Mouse (Mus musculus) lung, embryonic 14.5 days (tissue): ENCODE measurements around the gene Pld1. TPM values are rescaled to one million over a fixed set of nuclear protein-coding genes. Genes with fewer than 3 reads are reported as not detected.

Experiments
- ATAC-seq: fragments of 200-750 bp; cut with Nextera tagmentation; 2 replicates; pipeline ENCODE4 v1.8.0; 2017; ENCODE audit warnings: mild to moderate bottlenecking, moderate TSS enrichment, moderate library complexity; ENCODE audit not compliant: insufficient read depth
- DNase-seq: peaks from one replicate; pipeline ENCODE4 v3.0.0-alpha.2; 2015
- H3K27ac ChIP-seq: fragments of 300-500 bp; sonication (generic); 2 replicates; pipeline ENCODE4 v1.5.1; 2014; ENCODE audit warnings: low read depth, mild to moderate bottlenecking, moderate library complexity
- H3K27me3 ChIP-seq: fragments of 300-500 bp; sonication (generic); 2 replicates; pipeline ENCODE4 v1.6.1; 2014; ENCODE audit warnings: low read length, control low read depth; ENCODE audit not compliant: insufficient read depth
- H3K36me3 ChIP-seq: fragments of 300-500 bp; sonication (generic); 2 replicates; pipeline ENCODE4 v1.6.1; 2014; ENCODE audit warnings: control low read depth; ENCODE audit not compliant: insufficient read depth
- H3K4me1 ChIP-seq: fragments of 300-500 bp; sonication (generic); 2 replicates; pipeline ENCODE4 v1.6.1; 2014; ENCODE audit warnings: antibody characterized with exemption, control low read depth; ENCODE audit not compliant: insufficient read depth
- H3K4me2 ChIP-seq: fragments of 300-500 bp; sonication (generic); 2 replicates; pipeline ENCODE4 v1.6.1; 2014; ENCODE audit warnings: mild to moderate bottlenecking
- H3K4me3 ChIP-seq: fragments of 300-500 bp; sonication (generic); 2 replicates; pipeline ENCODE4 v1.5.1; 2014; ENCODE audit warnings: low read depth, low read length
- H3K9ac ChIP-seq: fragments of 300-500 bp; sonication (generic); 2 replicates; pipeline ENCODE4 v1.6.1; 2014
- H3K9me3 ChIP-seq: fragments of 300-500 bp; sonication (generic); 2 replicates; pipeline ENCODE4 v1.6.1; 2016; ENCODE audit warnings: low read depth, low read length, control low read depth
- CTCF ChIP-seq: IDR thresholded peaks from 2 replicates; pipeline ENCODE4 v1.5.1; 2016; ENCODE audit warnings: antibody characterized with exemption, low read depth
- WGBS: fragments of 180-500 bp; shearing (Covaris S2); extraction: QIAGEN DNeasy Blood & Tissue Kit; methylation state at CpG from one replicate; pipeline ENCODE4 v1.1.7; 2014; 5-methylcytosine and 5-hydroxymethylcytosine counted together
- polyA plus RNA-seq: library from polyadenylated mRNA; unstranded; fragments of >200 nt; fragmentation: Nextera tagmentation; extraction: Ambion mirVana; gene quantifications from 2 replicates; pipeline ENCODE4 v1.2.1, GENCODE M21; 2014

The Pld1 gene
- polyA plus RNA-seq, 1 experiment from 2014 or later: 6.4 TPM

- no peak overlapping the region for H3K4me3 ChIP-seq
- no peaks in the 10 kb centered on the region for H3K36me3 ChIP-seq
- no peaks in the 10 kb centered on the region for H3K4me1 ChIP-seq
- no peak overlapping the region for H3K9ac ChIP-seq
- no peak for TF ChIP-seq CTCF
- no peaks in the 10 kb centered on the region for H3K9me3 ChIP-seq
- H3K4me2 ChIP-seq: no peak overlapping the region
- DNase-seq: no peak
- H3K27me3 ChIP-seq: no peaks in the 10 kb centered on the region
- no peak for ATAC-seq
- H3K27ac ChIP-seq: no peak overlapping the region
- 68% methylated on average over 2 of the region's 2 CpGs for WGBS
Measured at GRCm38 (mm10) chr3:28084281-28084680, 145.8 kb downstream of the Pld1 start.

GRCm38 (mm10) chr3:28091296-28091695 is 152.8 kb downstream of the Pld1 start:
- ATAC-seq (no peak), DNase-seq (no peak)
- WGBS: 65% methylated on average over 1 of the region's 1 CpGs
- H3K4me2 ChIP-seq: no peak overlapping the region
- no peaks in the 10 kb centered on the region for H3K9me3 ChIP-seq
- H3K4me1 ChIP-seq: no peaks in the 10 kb centered on the region
- no peaks in the 10 kb centered on the region for H3K27me3 ChIP-seq
- no peak overlapping the region for H3K4me3 ChIP-seq
- no peak for TF ChIP-seq CTCF
- H3K36me3 ChIP-seq: no peaks in the 10 kb centered on the region
- no peak overlapping the region for H3K9ac ChIP-seq
- no peak overlapping the region for H3K27ac ChIP-seq

DNA sequence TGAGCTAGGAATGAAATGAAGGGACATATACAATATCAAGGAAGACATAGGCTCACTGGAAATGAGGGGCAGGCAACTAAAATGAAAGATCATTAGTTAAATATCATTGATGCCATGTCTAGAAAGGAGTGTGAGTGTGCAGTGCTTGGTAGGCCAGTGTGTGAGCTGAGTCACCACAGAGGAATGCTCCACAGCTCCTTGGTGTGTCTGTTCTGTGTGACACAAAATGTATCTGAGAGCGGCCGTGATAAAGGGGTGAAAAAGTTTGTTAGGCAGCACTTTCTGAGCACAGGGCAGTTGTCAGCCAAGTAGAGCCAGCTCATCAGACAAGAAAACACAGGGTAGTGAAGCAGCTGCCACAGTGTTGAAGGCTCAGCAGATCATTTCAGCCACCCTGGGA is 153.2 kb downstream of the Pld1 start:
- Histone ChIP-seq H3K9me3 (no peaks in the 10 kb centered on the region), H3K36me3 (no peaks in the 10 kb centered on the region), H3K27ac (no peak overlapping the region), H3K27me3 (no peaks in the 10 kb centered on the region), H3K4me3 (no peak overlapping the region), H3K9ac (no peak overlapping the region), H3K4me1 (no peaks in the 10 kb centered on the region), H3K4me2 (no peak overlapping the region)
- no peak for ATAC-seq
- WGBS: 72% methylated on average over 2 of the region's 2 CpGs
- no peak for TF ChIP-seq CTCF
- DNase-seq: no peak

- 74% methylated on average over 9 of the region's 9 CpGs for WGBS
- no peak for TF ChIP-seq CTCF
- H3K4me1 ChIP-seq: no peaks in the 10 kb centered on the region
Measured at GRCm38 (mm10) chr3:28093684-28094302, 155.3 kb downstream of the Pld1 start.

DNA sequence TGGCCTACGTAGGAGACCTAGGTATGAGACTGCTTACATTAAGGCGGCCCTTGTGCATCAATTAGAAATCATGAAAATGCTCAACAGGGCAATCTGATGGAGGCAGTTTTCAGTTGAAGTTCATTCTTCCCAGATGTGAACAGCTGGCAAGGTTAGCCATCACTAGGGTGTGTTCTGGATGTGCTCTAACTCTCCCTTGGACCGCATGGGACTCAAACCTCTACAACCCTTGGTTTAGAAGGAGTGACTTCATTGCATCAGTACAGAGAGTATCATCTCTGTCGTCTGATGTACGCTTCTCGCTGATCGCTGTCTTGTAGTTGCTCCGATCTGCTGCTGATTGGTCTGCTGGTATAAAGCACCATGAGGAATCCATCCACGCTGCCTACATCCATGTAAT is 157.0 kb downstream of the Pld1 start:
- no peak overlapping the region for H3K9ac ChIP-seq
- H3K36me3 ChIP-seq: no peaks in the 10 kb centered on the region
- H3K4me1 ChIP-seq: no peaks in the 10 kb centered on the region
- no peak for TF ChIP-seq CTCF
- H3K4me2 ChIP-seq: no peak overlapping the region
- ATAC-seq (no peak), DNase-seq (no peak)
- no peaks in the 10 kb centered on the region for H3K27me3 ChIP-seq
- WGBS: 91% methylated on average over 9 of the region's 9 CpGs
- no peak overlapping the region for H3K27ac ChIP-seq
- H3K9me3 ChIP-seq: no peaks in the 10 kb centered on the region
- no peak overlapping the region for H3K4me3 ChIP-seq

More at GRCm38 (mm10) chr3:28093684-28094302, 155.3 kb downstream of the Pld1 start:
- Histone ChIP-seq H3K9ac (no peak overlapping the region), H3K9me3 (no peaks in the 10 kb centered on the region), H3K4me3 (no peak overlapping the region), H3K4me2 (no peak overlapping the region), H3K27me3 (no peaks in the 10 kb centered on the region), H3K36me3 (no peaks in the 10 kb centered on the region), H3K27ac (no peak overlapping the region)
- DNase-seq (no peak), ATAC-seq (no peak)

DNA sequence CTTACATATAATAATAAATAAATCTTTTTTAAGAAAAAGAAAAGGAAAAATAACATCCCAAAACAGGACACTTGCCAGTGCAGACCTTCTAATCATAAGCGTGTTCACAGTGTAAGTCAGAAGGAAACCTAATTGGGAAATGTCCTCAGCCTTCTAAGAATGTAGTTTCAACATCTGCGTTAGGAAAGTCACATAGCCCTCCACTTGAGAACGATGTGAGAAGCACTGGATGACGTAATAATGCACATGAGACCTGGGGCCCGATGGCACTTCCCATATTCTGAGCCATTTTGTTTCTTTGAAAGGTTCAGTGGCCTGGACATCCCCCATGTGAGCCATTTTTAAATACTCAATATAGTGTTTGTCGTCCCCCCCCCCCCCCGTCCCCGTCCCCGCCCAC is 160.7 kb downstream of the Pld1 start:
- Histone ChIP-seq H3K4me1 (no peaks in the 10 kb centered on the region), H3K9ac (no peak overlapping the region), H3K4me2 (no peak overlapping the region), H3K4me3 (no peak overlapping the region), H3K36me3 (no peaks in the 10 kb centered on the region), H3K27me3 (no peaks in the 10 kb centered on the region), H3K27ac (no peak overlapping the region), H3K9me3 (no peaks in the 10 kb centered on the region)
- ATAC-seq (no peak), DNase-seq (no peak)
- 80% methylated on average over 9 of the region's 9 CpGs for WGBS
- no peak for TF ChIP-seq CTCF

- no peak overlapping the region for H3K27ac ChIP-seq
- ATAC-seq: no peak
- no peak for DNase-seq
- no peaks in the 10 kb centered on the region for H3K36me3 ChIP-seq
- no peaks in the 10 kb centered on the region for H3K4me1 ChIP-seq
- TF ChIP-seq CTCF: no peak
- no peak overlapping the region for H3K4me2 ChIP-seq
- no peaks in the 10 kb centered on the region for H3K9me3 ChIP-seq
- no peak overlapping the region for H3K4me3 ChIP-seq
- H3K27me3 ChIP-seq: no peaks in the 10 kb centered on the region
- 73% methylated on average over 1 of the region's 1 CpGs for WGBS
- no peak overlapping the region for H3K9ac ChIP-seq
Measured at GRCm38 (mm10) chr3:28104992-28105391, 166.5 kb downstream of the Pld1 start.
